ENCODE assay signal across 14 mouse cellular contexts in the genomic region with DNA sequence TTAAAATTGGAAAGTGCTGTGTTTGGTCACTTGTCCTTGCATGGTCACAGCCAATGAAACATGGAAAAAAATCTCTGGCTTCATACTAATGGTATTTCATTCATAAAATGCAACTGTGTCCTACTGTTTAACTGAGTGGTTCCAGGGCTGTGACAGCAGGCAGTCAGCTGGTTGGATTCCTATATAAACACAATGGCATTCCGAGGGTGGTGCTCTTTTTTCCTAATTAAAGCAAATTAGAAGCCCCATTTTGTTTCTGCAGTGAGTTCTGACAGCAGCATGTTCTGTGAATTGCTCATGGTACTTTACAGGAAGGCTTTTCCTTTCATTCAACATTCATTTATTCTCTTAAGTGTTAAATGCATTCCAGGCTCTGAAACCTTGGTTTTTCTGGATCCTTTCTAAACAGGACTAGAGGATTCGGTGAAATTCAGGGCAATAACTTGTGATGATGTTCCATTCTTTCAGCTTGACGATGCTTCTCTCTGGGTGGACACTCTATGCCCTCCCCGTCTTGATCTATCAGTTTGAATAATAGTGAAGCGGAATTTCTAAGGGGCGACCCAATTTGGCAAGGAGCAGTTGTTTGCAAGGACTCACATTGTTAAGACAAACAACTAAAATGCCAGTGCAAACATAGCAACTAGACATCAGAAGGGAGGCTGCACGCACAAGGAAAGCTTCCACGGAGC.
"Had no signal": no experiment of that assay in that cellular context is flagged by ENCODE, and none has a peak within 500 bp of the region (broad histone marks: within the 10 kb centered on the region; RNA-seq: fewer than 3 reads in every experiment).

No protein-coding gene starts in this region.

- H3K4me3 ChIP-seq: layer of hippocampus, adult 2 months; limb, embryonic 13.5 days; midbrain, embryonic 13.5 days; neural tube, embryonic 13.5 days; stomach, embryonic 15.5 days had no signal

- H3K36me3 ChIP-seq: limb, embryonic 13.5 days; midbrain, embryonic 13.5 days; neural tube, embryonic 13.5 days; stomach, embryonic 15.5 days had no signal

- ATAC-seq: midbrain, embryonic 13.5 days had no signal

- H3K4me1 ChIP-seq: midbrain, embryonic 13.5 days; neural tube, embryonic 13.5 days; stomach, embryonic 15.5 days had no signal

- H3K9me3 ChIP-seq: limb, embryonic 13.5 days; midbrain, embryonic 13.5 days; neural tube, embryonic 13.5 days; stomach, embryonic 15.5 days had no signal

- DNase-seq: kidney, adult 18-20 months; kidney, postnatal 10 days; kidney, postnatal 4 days; lung, adult 18-20 months; right cerebral cortex, adult 18-20 months; right cerebral cortex, postnatal 25 days; thymus, adult 2 months; thymus, postnatal 25 days had no signal

- H3K27ac ChIP-seq: layer of hippocampus, adult 2 months; limb, embryonic 13.5 days; liver, embryonic 14.5 days; midbrain, embryonic 13.5 days; neural tube, embryonic 13.5 days; stomach, embryonic 15.5 days had no signal

- H3K27me3 ChIP-seq: limb, embryonic 13.5 days; midbrain, embryonic 13.5 days; neural tube, embryonic 13.5 days; stomach, embryonic 15.5 days had no signal

- H3K9ac ChIP-seq: limb, embryonic 13.5 days; liver, embryonic 14.5 days; midbrain, embryonic 13.5 days; neural tube, embryonic 13.5 days; stomach, embryonic 15.5 days had no signal

- H3K4me2 ChIP-seq: limb, embryonic 13.5 days; midbrain, embryonic 13.5 days; neural tube, embryonic 13.5 days; stomach, embryonic 15.5 days had no signal
